In the genomic region with DNA sequence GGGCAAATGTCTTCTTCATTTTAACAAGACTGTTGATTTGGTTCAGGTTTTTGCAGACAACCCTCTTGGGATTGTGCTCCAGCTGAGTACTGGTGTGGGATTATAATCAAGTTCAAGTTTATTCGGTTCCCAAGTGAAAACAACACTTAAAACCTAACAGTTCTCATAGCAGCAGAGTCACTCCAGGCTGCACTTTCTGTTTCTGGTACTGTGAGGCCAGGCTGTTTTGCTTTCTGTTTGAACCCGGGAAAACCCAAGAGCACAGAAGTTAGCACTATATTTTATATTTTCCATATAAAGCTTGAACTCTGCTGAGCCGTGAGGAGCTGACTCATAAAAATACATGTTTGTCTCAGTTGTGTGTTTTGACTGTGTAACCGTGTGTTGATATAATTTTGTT, we compare ENCODE assay signal across 10 mouse cellular contexts. TPM values are rescaled to one million over a fixed set of nuclear protein-coding genes. Genes with fewer than 3 reads are reported as not detected.
DNase-seq lines count a peak whose midpoint lies in the region; ATAC-seq and TF ChIP-seq lines count a peak whose summit lies in the region.
"Had no signal": no experiment of that assay in that cellular context is flagged by ENCODE, and none has a peak within 500 bp of the region (broad histone marks: within the 10 kb centered on the region; RNA-seq: fewer than 3 reads in every experiment).

No protein-coding gene starts in this region.

- intact Hi-C loops in left cerebral cortex, adult 2 months (cut with DNase I) = no loop called here
- intact Hi-C loops in left cerebral cortex, postnatal 14 days (cut with DNase I) = no loop called here

- H3K27me3 ChIP-seq in E14TG2a.4 (ENCODE audit: insufficient read depth, low read length) = peaks cover 43% of the 10 kb centered on the region
- peaks cover 20% of the 10 kb centered on the region for H3K27me3 ChIP-seq in embryonic facial prominence, embryonic 10.5 days (replicated peaks; ENCODE audit: low read depth, poor library complexity, severe bottlenecking)
- no peaks in the 10 kb centered on the region for H3K27me3 ChIP-seq in liver, embryonic 14.5 days (ENCODE audit: control insufficient read depth, insufficient read depth, low read length)

- no peak for ATAC-seq in liver, embryonic 14.5 days (ENCODE audit: insufficient read depth)
- ATAC-seq in megakaryocyte-erythroid progenitor cell, adult 5-6 weeks (replicated peaks; ENCODE audit: low FRiP score, low TSS enrichment, poor library complexity, severe bottlenecking) = no peak

- H3K4me3 ChIP-seq in left cerebral cortex, adult 2 months = peak overlapping the region; percentile 44
- 0 out of 2 replicates have a peak overlapping the region, but pooled peaks have one; percentile 81 for H3K4me3 ChIP-seq in E14TG2a.4 (replicated peaks; ENCODE audit: low read length)
- H3K4me3 ChIP-seq in embryonic facial prominence, embryonic 10.5 days = 0 out of 2 replicates have a peak overlapping the region, but pooled peaks have one; percentile 68
- H3K4me3 ChIP-seq in liver, embryonic 14.5 days (ENCODE audit: insufficient read depth in 1 of 2, low read depth in 2 of 2, low read length in 2 of 2) = peak overlapping the region; percentile 70 to 93
- H3K4me3 ChIP-seq: midbrain, embryonic 12.5 days had no signal

- H3K4me1 ChIP-seq in E14TG2a.4 (replicated peaks; ENCODE audit: low read depth, low read length) = peaks cover 42% of the 10 kb centered on the region
- H3K4me1 ChIP-seq in embryonic facial prominence, embryonic 10.5 days = peaks cover 26% of the 10 kb centered on the region
- H3K4me1 ChIP-seq in liver, embryonic 14.5 days (replicated peaks; ENCODE audit: control insufficient read depth in 2 of 2, insufficient read depth in 2 of 2, low read length in 1 of 2) = peaks cover 11 to 17% of the 10 kb centered on the region in 2 experiments

- no peak for TF ChIP-seq EP300 in liver, embryonic 14.5 days (IDR thresholded peaks at IDR 0.05; ENCODE audit: low read depth)

- no peak for TF ChIP-seq CTCF in left cerebral cortex, adult 2 months (IDR thresholded peaks at IDR 0.05)
- no peak for TF ChIP-seq CTCF in E14TG2a.4 (conservative IDR thresholded peaks at IDR 0.05; ENCODE audit: low read length)
- TF ChIP-seq CTCF in liver, embryonic 14.5 days (IDR thresholded peaks at IDR 0.05; ENCODE audit: low read depth) = no peak

- H3K4me2 ChIP-seq in liver, embryonic 14.5 days (ENCODE audit: low read depth) = peak overlapping the region; percentile 77

- H3K27ac ChIP-seq in left cerebral cortex, adult 2 months = peak overlapping the region; percentile 78; the same call in 1 of the 2 replicates
- H3K27ac ChIP-seq in embryonic facial prominence, embryonic 10.5 days (replicated peaks) = no peak overlapping the region
- H3K27ac ChIP-seq in liver, embryonic 14.5 days = no peak overlapping the region
- H3K27ac ChIP-seq: midbrain, embryonic 12.5 days had no signal

- 83% methylated on average over 4 of the region's 4 CpGs for WGBS in embryonic facial prominence, embryonic 10.5 days
- WGBS in liver, embryonic 14.5 days (ENCODE audit: insufficient replicate concordance) = 66% methylated on average over 4 of the region's 4 CpGs

- peak overlapping the region; percentile 82 for H3K9ac ChIP-seq in liver, embryonic 14.5 days (replicated peaks)
- H3K9ac ChIP-seq: midbrain, embryonic 12.5 days had no signal

- DNase-seq in left cerebral cortex, adult 2 months (ENCODE audit: extremely low spot score in 1 of 2, low spot score in 2 of 2) = no peak
- no peak for DNase-seq in left cerebral cortex, postnatal 14 days (ENCODE audit: low spot score in 2 of 2)
- DNase-seq in embryonic facial prominence, embryonic 10.5 days (ENCODE audit: low spot score) = peak; percentile 1
- no peak for DNase-seq in liver, embryonic 14.5 days (ENCODE audit: low read depth in 3 of 3, low spot score in 3 of 3)
- no peak for DNase-seq in spleen, adult 12 weeks (ENCODE audit: low spot score)
- DNase-seq: cerebellum, postnatal 36 days had no signal

- peaks cover 5% of the 10 kb centered on the region for H3K36me3 ChIP-seq in E14TG2a.4 (ENCODE audit: insufficient read depth, low read length)
- no peaks in the 10 kb centered on the region for H3K36me3 ChIP-seq in embryonic facial prominence, embryonic 10.5 days (replicated peaks)
- H3K36me3 ChIP-seq in liver, embryonic 14.5 days (replicated peaks; ENCODE audit: control insufficient read depth, insufficient read depth, low read depth) = no peaks in the 10 kb centered on the region
- H3K36me3 ChIP-seq: midbrain, embryonic 12.5 days had no signal

- H3K9me3 ChIP-seq in E14TG2a.4 (ENCODE audit: low read length) = no peaks in the 10 kb centered on the region
- no peaks in the 10 kb centered on the region for H3K9me3 ChIP-seq in embryonic facial prominence, embryonic 10.5 days
- no peaks in the 10 kb centered on the region for H3K9me3 ChIP-seq in liver, embryonic 14.5 days (ENCODE audit: control insufficient read depth, low read length)
- H3K9me3 ChIP-seq: midbrain, embryonic 12.5 days had no signal

RNA-seq across cellular contexts. Expression of gene Pla2g16, which starts 1.4 kb away (rescaled TPM):
- total RNA-seq in left cerebral cortex, adult 2 months (2021) = 10 to 100 TPM; 26.8 to 30.8 TPM
- 10 to 100 TPM; 14.1 TPM for total RNA-seq in left cerebral cortex, postnatal 14 days (2021)
- polyA plus RNA-seq in embryonic facial prominence, embryonic 10.5 days (2016; fragmentation: Nextera tagmentation; extraction: Ambion mirVana) = 6.5 and 7.3 TPM in 2 replicates
- 12.4 and 22.5 TPM in 2 replicates for polyA plus RNA-seq in liver, embryonic 14.5 days (2012; rRNA removed)
- polyA plus RNA-seq in liver, embryonic 14.5 days (2014; fragmentation: Nextera tagmentation; extraction: Ambion mirVana) = 30.5 and 36.5 TPM in 2 replicates
- total RNA-seq in megakaryocyte-erythroid progenitor cell, adult 5-6 weeks (2014; fragmentation: Nextera tagmentation) = 29.6 and 32.5 TPM in 2 replicates
- 25.6 and 37.9 TPM in 2 replicates for total RNA-seq in megakaryocyte-erythroid progenitor cell, adult 5-6 weeks (2017)

RNA-seq across cellular contexts. Expression of gene Lgals12, which starts 48.3 kb away (rescaled TPM):
- under 1 TPM; 0.48 to 0.49 TPM for total RNA-seq in left cerebral cortex, adult 2 months (2021)
- under 1 TPM; 0.40 to 0.55 TPM for total RNA-seq in left cerebral cortex, postnatal 14 days (2021)
- polyA plus RNA-seq in embryonic facial prominence, embryonic 10.5 days (2016; fragmentation: Nextera tagmentation; extraction: Ambion mirVana) = 0.08 and 0.24 TPM in 2 replicates
- 0.01 TPM in 1 of 2 replicates, not detected in the other for polyA plus RNA-seq in liver, embryonic 14.5 days (2012; rRNA removed)
- polyA plus RNA-seq in liver, embryonic 14.5 days (2014; fragmentation: Nextera tagmentation; extraction: Ambion mirVana) = not detected in 2 replicates
- not detected in 2 replicates for total RNA-seq in megakaryocyte-erythroid progenitor cell, adult 5-6 weeks (2014; fragmentation: Nextera tagmentation)
- not detected in 2 replicates for total RNA-seq in megakaryocyte-erythroid progenitor cell, adult 5-6 weeks (2017)

RNA-seq across cellular contexts. Expression of gene Hrasls5, which starts 53.7 kb away (rescaled TPM):
- total RNA-seq in left cerebral cortex, adult 2 months (2021) = not detected
- total RNA-seq in left cerebral cortex, postnatal 14 days (2021) = not detected
- not detected in 2 replicates for polyA plus RNA-seq in embryonic facial prominence, embryonic 10.5 days (2016; fragmentation: Nextera tagmentation; extraction: Ambion mirVana)
- 0.04 TPM in 1 of 2 replicates, not detected in the other for polyA plus RNA-seq in liver, embryonic 14.5 days (2012; rRNA removed)
- not detected in 2 replicates for polyA plus RNA-seq in liver, embryonic 14.5 days (2014; fragmentation: Nextera tagmentation; extraction: Ambion mirVana)
- total RNA-seq in megakaryocyte-erythroid progenitor cell, adult 5-6 weeks (2014; fragmentation: Nextera tagmentation) = not detected in 2 replicates
- not detected in 2 replicates for total RNA-seq in megakaryocyte-erythroid progenitor cell, adult 5-6 weeks (2017)
- total RNA-seq: gastrocnemius, postnatal 4 days had no signal
- polyA plus RNA-seq: midbrain, embryonic 12.5 days had no signal
